16 mouse cellular contexts compared by ENCODE assay signal in genomic region chr1:59553708-59554107, GRCm38 (mm10). TPM values are rescaled to one million over a fixed set of nuclear protein-coding genes. Genes with fewer than 3 reads are reported as not detected.
DNase-seq lines count a peak whose midpoint lies in the region; ATAC-seq lines count a peak whose summit lies in the region.
"Had no signal": no experiment of that assay in that cellular context is flagged by ENCODE, and none has a peak within 500 bp of the region (broad histone marks: within the 10 kb centered on the region; RNA-seq: fewer than 3 reads in every experiment).

No protein-coding gene starts in this region.

- no peaks in the 10 kb centered on the region for H3K27me3 ChIP-seq in embryonic facial prominence, embryonic 12.5 days
- peaks cover 10% of the 10 kb centered on the region for H3K27me3 ChIP-seq in embryonic facial prominence, embryonic 10.5 days (replicated peaks; ENCODE audit: low read depth, poor library complexity, severe bottlenecking)
- no peaks in the 10 kb centered on the region for H3K27me3 ChIP-seq in hindbrain, embryonic 11.5 days (ENCODE audit: control insufficient read depth, insufficient read depth, low read length)
- H3K27me3 ChIP-seq in midbrain, embryonic 10.5 days (ENCODE audit: low read depth, poor library complexity, severe bottlenecking), result peaks cover 13% of the 10 kb centered on the region; the same call in 1 of the 2 replicates
- no peaks in the 10 kb centered on the region; the same call in 1 of the 2 replicates for H3K27me3 ChIP-seq in neural tube, embryonic 13.5 days

- H3K9ac ChIP-seq in embryonic facial prominence, embryonic 12.5 days, result no peak overlapping the region
- H3K9ac ChIP-seq in hindbrain, embryonic 11.5 days (ENCODE audit: low read depth, low read length), result no peak overlapping the region
- no peak overlapping the region for H3K9ac ChIP-seq in neural tube, embryonic 13.5 days
- H3K9ac ChIP-seq: lung, embryonic 14.5 days had no signal

- 42% methylated on average over 5 of the region's 5 CpGs for WGBS in embryonic facial prominence, embryonic 12.5 days
- 53% methylated on average over 5 of the region's 5 CpGs for WGBS in embryonic facial prominence, embryonic 10.5 days
- WGBS in hindbrain, embryonic 11.5 days, result 45% methylated on average over 5 of the region's 5 CpGs
- 62% methylated on average over 5 of the region's 5 CpGs for WGBS in midbrain, embryonic 10.5 days
- 24% methylated on average over 5 of the region's 5 CpGs for WGBS in neural tube, embryonic 13.5 days

- H3K4me1 ChIP-seq in embryonic facial prominence, embryonic 12.5 days, result peaks cover 10% of the 10 kb centered on the region; the same call in 1 of the 2 replicates
- H3K4me1 ChIP-seq in embryonic facial prominence, embryonic 10.5 days, result peaks cover 16% of the 10 kb centered on the region
- H3K4me1 ChIP-seq in hindbrain, embryonic 11.5 days (replicated peaks; ENCODE audit: control insufficient read depth, insufficient read depth, low read length), result 0 out of 2 replicates have a peak, but pooled peaks cover 5% of the 10 kb centered on the region
- peaks cover 25% of the 10 kb centered on the region for H3K4me1 ChIP-seq in midbrain, embryonic 10.5 days
- H3K4me1 ChIP-seq in neural tube, embryonic 13.5 days (replicated peaks), result peaks cover 18% of the 10 kb centered on the region

- no peak overlapping the region for H3K4me2 ChIP-seq in embryonic facial prominence, embryonic 12.5 days (replicated peaks)
- H3K4me2 ChIP-seq in hindbrain, embryonic 11.5 days (replicated peaks; ENCODE audit: low read depth, low read length), result no peak overlapping the region
- H3K4me2 ChIP-seq in neural tube, embryonic 13.5 days, result no peak overlapping the region
- H3K4me2 ChIP-seq: lung, embryonic 14.5 days had no signal

- no peak overlapping the region for H3K4me3 ChIP-seq in embryonic facial prominence, embryonic 12.5 days
- H3K4me3 ChIP-seq in embryonic facial prominence, embryonic 10.5 days, result no peak overlapping the region
- H3K4me3 ChIP-seq in hindbrain, embryonic 11.5 days (ENCODE audit: low read depth, low read length), result no peak overlapping the region
- H3K4me3 ChIP-seq in midbrain, embryonic 10.5 days, result no peak overlapping the region
- no peak overlapping the region for H3K4me3 ChIP-seq in neural tube, embryonic 13.5 days
- H3K4me3 ChIP-seq: left cerebral cortex, adult 2 months had no signal

- no peak for DNase-seq in embryonic facial prominence, embryonic 10.5 days (ENCODE audit: low spot score)
- no peak for DNase-seq in hindbrain, embryonic 11.5 days (ENCODE audit: low spot score)
- no peak for DNase-seq in midbrain, embryonic 10.5 days (ENCODE audit: low spot score)
- DNase-seq in liver, result no peak
- DNase-seq in kidney, adult 9 months, result no peak
- DNase-seq in left cerebral cortex, postnatal 36 days (ENCODE audit: low spot score in 2 of 2), result no peak
- DNase-seq: adrenal gland, postnatal 10 days; cerebellum, adult 8-10 months; kidney, adult 8-10 months; lung, embryonic 14.5 days; spleen, adult 18-20 months had no signal

- intact Hi-C loops in left cerebral cortex, postnatal 36 days (cut with DNase I), result no loop called here

- no peaks in the 10 kb centered on the region for H3K36me3 ChIP-seq in embryonic facial prominence, embryonic 12.5 days
- H3K36me3 ChIP-seq in embryonic facial prominence, embryonic 10.5 days (replicated peaks), result no peaks in the 10 kb centered on the region
- H3K36me3 ChIP-seq in hindbrain, embryonic 11.5 days (ENCODE audit: control insufficient read depth, insufficient read depth, low read length), result no peaks in the 10 kb centered on the region
- H3K36me3 ChIP-seq in midbrain, embryonic 10.5 days, result 0 out of 2 replicates have a peak, but pooled peaks cover 7% of the 10 kb centered on the region
- no peaks in the 10 kb centered on the region for H3K36me3 ChIP-seq in neural tube, embryonic 13.5 days

- H3K27ac ChIP-seq in embryonic facial prominence, embryonic 12.5 days, result no peak overlapping the region
- no peak overlapping the region for H3K27ac ChIP-seq in embryonic facial prominence, embryonic 10.5 days (replicated peaks)
- H3K27ac ChIP-seq in hindbrain, embryonic 11.5 days (ENCODE audit: low read depth, low read length), result no peak overlapping the region
- H3K27ac ChIP-seq in midbrain, embryonic 10.5 days (replicated peaks), result peak overlapping the region; percentile 39; the same call in 1 of the 2 replicates
- H3K27ac ChIP-seq in neural tube, embryonic 13.5 days (replicated peaks), result peak overlapping the region; percentile 46
- H3K27ac ChIP-seq: left cerebral cortex, adult 2 months had no signal

- 0 out of 2 replicates have a peak, but pooled peaks have one; percentile 43 for ATAC-seq in embryonic facial prominence, embryonic 12.5 days (ENCODE audit: insufficient number of reproducible peaks, insufficient read depth, low FRiP score, low TSS enrichment)
- peak; percentile 33; the same call in 1 of the 2 replicates for ATAC-seq in hindbrain, embryonic 11.5 days (ENCODE audit: low FRiP score)
- ATAC-seq in neural tube, embryonic 13.5 days (ENCODE audit: low read depth), result peak; percentile 77

- H3K9me3 ChIP-seq in embryonic facial prominence, embryonic 12.5 days, result no peaks in the 10 kb centered on the region
- no peaks in the 10 kb centered on the region for H3K9me3 ChIP-seq in embryonic facial prominence, embryonic 10.5 days
- H3K9me3 ChIP-seq in hindbrain, embryonic 11.5 days (ENCODE audit: control insufficient read depth, low read length), result no peaks in the 10 kb centered on the region
- no peaks in the 10 kb centered on the region for H3K9me3 ChIP-seq in midbrain, embryonic 10.5 days (replicated peaks)
- no peaks in the 10 kb centered on the region for H3K9me3 ChIP-seq in neural tube, embryonic 13.5 days

RNA-seq across cellular contexts. Expression of gene Gm973, which starts 37.6 kb away (rescaled TPM):
- 0.67 and 0.82 TPM in 2 replicates for polyA plus RNA-seq in embryonic facial prominence, embryonic 12.5 days (2016; fragmentation: Nextera tagmentation; extraction: Ambion mirVana)
- 1.2 and 3.6 TPM in 2 replicates for polyA plus RNA-seq in embryonic facial prominence, embryonic 10.5 days (2016; fragmentation: Nextera tagmentation; extraction: Ambion mirVana)
- polyA plus RNA-seq in hindbrain, embryonic 11.5 days (2014; fragmentation: Nextera tagmentation; extraction: Ambion mirVana), result 7.7 and 9.5 TPM in 2 replicates
- polyA plus RNA-seq in midbrain, embryonic 10.5 days (2016; fragmentation: Nextera tagmentation; extraction: Ambion mirVana), result 9.0 and 9.4 TPM in 2 replicates
- 6.9 and 10.3 TPM in 2 replicates for polyA plus RNA-seq in neural tube, embryonic 13.5 days (2015; fragmentation: Nextera tagmentation; extraction: Ambion mirVana)
- 10 to 100 TPM; 12.2 to 12.5 TPM for total RNA-seq in left cerebral cortex, postnatal 36 days (2021)
- total RNA-seq: liver, adult 2 months had no signal
- polyA plus RNA-seq: heart, embryonic 14.5 days; liver, adult 2 months; lung, embryonic 14.5 days had no signal

Comparison
In these comparisons a context has a peak if more than half of its experiments do, and no peak if none do; other contexts are left out.
1. H3K27ac ChIP-seq: peak in midbrain, embryonic 10.5 days (single experiment) and neural tube, embryonic 13.5 days (single experiment); none in embryonic facial prominence, embryonic 12.5 days (single experiment), embryonic facial prominence, embryonic 10.5 days (single experiment) and hindbrain, embryonic 11.5 days (single experiment).
2. Peak in every context shown above with its lines, with median percentiles within 50 percentile points of each other: ATAC-seq.